Mouse (Mus musculus) liver, embryonic 13.5 days (tissue): ENCODE results near the gene Oxtr. TPM values are rescaled to one million over a fixed set of nuclear protein-coding genes. Genes with fewer than 3 reads are reported as not detected.
A peak's percentile ranks its signal among the peaks of the same experiment; 100 is the strongest.

ENCODE experiments used
- ATAC-seq: fragments of 200-750 bp; cut with Nextera tagmentation; 2 replicates; pipeline ENCODE4 v1.8.0; 2017; ENCODE audit warnings: low read depth, mild to moderate bottlenecking, moderate number of reproducible peaks, moderate library complexity
- DNase-seq: peaks from one replicate; pipeline ENCODE4 v3.0.0; 2022
- H3K27ac ChIP-seq: fragments of 300-500 bp; sonication (generic); 2 replicates; pipeline ENCODE4 v1.5.1; 2015; ENCODE audit warnings: moderate library complexity, mild to moderate bottlenecking, inconsistent platforms
- H3K27me3 ChIP-seq: fragments of 300-500 bp; sonication (generic); 2 replicates; pipeline ENCODE4 v1.6.1; 2015; ENCODE audit warnings: mild to moderate bottlenecking, inconsistent platforms
- H3K36me3 ChIP-seq: fragments of 300-500 bp; sonication (generic); 2 replicates; pipeline ENCODE4 v1.6.1; 2015; ENCODE audit warnings: mild to moderate bottlenecking, inconsistent platforms
- H3K4me1 ChIP-seq: fragments of 300-500 bp; sonication (generic); replicated peaks from 2 replicates; pipeline ENCODE4 v1.6.1; 2015; ENCODE audit warnings: inconsistent platforms
- H3K4me2 ChIP-seq: fragments of 300-500 bp; sonication (generic); 2 replicates; pipeline ENCODE4 v1.6.1; 2015; ENCODE audit warnings: inconsistent platforms, mild to moderate bottlenecking, moderate library complexity
- H3K4me3 ChIP-seq: fragments of 300-500 bp; sonication (generic); replicated peaks from 2 replicates; pipeline ENCODE4 v1.5.1; 2015; ENCODE audit warnings: mild to moderate bottlenecking, inconsistent platforms
- H3K9ac ChIP-seq: fragments of 300-500 bp; sonication (generic); 2 replicates; pipeline ENCODE4 v1.6.1; 2015; ENCODE audit warnings: mild to moderate bottlenecking, inconsistent platforms
- H3K9me3 ChIP-seq: fragments of 300-500 bp; sonication (generic); replicated peaks from 2 replicates; pipeline ENCODE4 v1.6.1; 2016; ENCODE audit warnings: inconsistent platforms
- WGBS: fragments of 180-500 bp; shearing (Covaris S2); methylation state at CpG from one replicate; pipeline ENCODE4 v1.1.7; 2015; ENCODE audit not compliant: insufficient replicate concordance; 5-methylcytosine and 5-hydroxymethylcytosine counted together
- polyA plus RNA-seq: library from polyadenylated mRNA; unstranded; fragments of >200 nt; fragmentation: Nextera tagmentation; extraction: Ambion mirVana; gene quantifications from 2 replicates; pipeline ENCODE4 v1.2.1, GENCODE M21; 2015

Gene Oxtr
- polyA plus RNA-seq, 1 experiment from 2014 or later: not detected

DNA sequence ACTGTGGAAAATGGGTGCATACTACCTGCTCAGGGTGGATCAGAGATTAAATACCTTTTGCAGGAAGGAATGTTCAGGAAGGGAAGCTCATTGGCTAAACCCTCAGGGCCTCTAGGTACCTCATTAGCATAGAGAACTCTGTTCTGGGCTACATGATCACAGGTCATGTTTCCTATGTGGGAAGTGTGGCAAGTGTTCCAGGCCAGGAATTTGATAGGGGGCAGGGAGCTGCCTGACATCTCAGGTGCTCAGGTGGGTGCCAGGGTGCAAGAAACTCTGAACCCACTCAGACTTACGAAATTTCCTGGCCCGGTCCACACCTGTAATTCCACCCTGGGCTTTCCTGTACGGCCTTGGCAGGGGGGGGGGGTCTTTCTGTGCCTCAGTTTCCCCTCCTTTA, 9.0 kb upstream of the Oxtr start:
- DNase-seq: no peak
- H3K4me1 ChIP-seq: no peaks in the 10 kb centered on the region
- no peak overlapping the region for H3K4me3 ChIP-seq
- no peak overlapping the region for H3K27ac ChIP-seq
- H3K9me3 ChIP-seq: no peaks in the 10 kb centered on the region
- no peak overlapping the region for H3K4me2 ChIP-seq
- WGBS: 59% methylated on average over 3 of the region's 3 CpGs
- H3K27me3 ChIP-seq: no peaks in the 10 kb centered on the region
- no peaks in the 10 kb centered on the region for H3K36me3 ChIP-seq
- no peak overlapping the region for H3K9ac ChIP-seq
- ATAC-seq: no peak

DNA sequence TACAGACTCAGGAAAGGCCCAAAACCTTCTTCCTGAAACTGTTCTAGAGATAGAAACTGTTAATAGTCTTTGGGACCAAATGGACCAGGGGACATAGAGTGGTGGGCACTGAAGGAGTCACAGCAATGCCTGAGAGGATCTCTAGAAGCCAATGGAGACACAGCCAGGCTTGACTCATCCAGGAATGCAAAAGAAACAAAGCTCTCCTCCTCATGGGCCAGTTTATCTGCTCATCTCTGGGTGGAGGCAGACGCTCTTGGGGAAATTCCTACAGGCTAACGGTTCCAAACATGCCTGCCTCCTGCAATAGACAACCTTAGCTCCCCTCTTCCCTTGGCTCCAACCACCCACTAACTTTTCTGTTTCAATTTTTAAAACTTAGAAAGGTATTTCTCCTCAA, 7.7 kb upstream of the Oxtr start:
- Histone ChIP-seq H3K4me1 (no peaks in the 10 kb centered on the region), H3K36me3 (no peaks in the 10 kb centered on the region), H3K27ac (no peak overlapping the region), H3K9me3 (no peaks in the 10 kb centered on the region), H3K9ac (no peak overlapping the region), H3K27me3 (no peaks in the 10 kb centered on the region), H3K4me2 (no peak overlapping the region), H3K4me3 (no peak overlapping the region)
- ATAC-seq (no peak), DNase-seq (no peak)
- WGBS: 25% methylated on average over 2 of the region's 2 CpGs

DNA sequence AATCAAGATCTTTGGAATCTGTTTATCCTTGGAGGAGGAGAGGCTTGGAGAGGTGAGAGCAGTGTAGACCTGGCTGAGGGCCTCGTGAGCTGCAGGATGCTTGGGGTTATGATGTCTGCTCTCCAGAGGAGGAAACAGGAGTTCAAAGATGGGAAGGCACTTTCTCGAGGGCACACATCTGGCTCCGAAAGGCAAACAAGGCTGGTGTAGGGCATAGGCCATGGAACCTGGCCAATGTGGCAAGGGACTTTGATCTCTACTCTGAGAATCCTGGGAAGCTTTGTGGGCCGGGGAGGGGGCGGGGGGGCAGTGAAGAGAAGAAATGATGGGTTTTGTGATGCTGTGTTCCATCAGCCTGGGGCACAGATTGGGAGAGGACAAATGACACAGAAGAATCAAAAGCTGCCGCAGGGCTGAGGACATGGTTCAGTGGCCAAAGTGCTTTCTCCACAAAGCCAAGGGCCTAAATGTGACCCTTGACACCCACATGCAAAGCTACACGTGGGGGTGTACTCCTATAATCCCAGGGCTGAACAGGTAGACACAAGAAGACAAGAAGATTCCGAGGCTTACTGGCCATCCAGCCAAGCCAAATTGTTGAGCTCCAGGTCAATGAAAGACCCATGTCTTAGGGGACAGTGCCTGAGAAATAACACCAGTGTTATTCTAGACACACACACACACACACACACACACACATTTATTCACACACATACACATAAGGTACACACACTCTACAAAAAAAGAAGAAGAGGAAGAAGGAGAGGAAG, 6.7 kb upstream of the Oxtr start:
- no peak for DNase-seq
- Histone ChIP-seq H3K27ac (no peak overlapping the region), H3K9ac (no peak overlapping the region), H3K4me3 (no peak overlapping the region), H3K36me3 (no peaks in the 10 kb centered on the region), H3K4me1 (no peaks in the 10 kb centered on the region), H3K4me2 (no peak overlapping the region), H3K27me3 (peaks cover 2% of the 10 kb centered on the region; the same call in 1 of the 2 replicates), H3K9me3 (no peaks in the 10 kb centered on the region)
- no peak for ATAC-seq
- WGBS: 56% methylated on average over 8 of the region's 8 CpGs

DNA sequence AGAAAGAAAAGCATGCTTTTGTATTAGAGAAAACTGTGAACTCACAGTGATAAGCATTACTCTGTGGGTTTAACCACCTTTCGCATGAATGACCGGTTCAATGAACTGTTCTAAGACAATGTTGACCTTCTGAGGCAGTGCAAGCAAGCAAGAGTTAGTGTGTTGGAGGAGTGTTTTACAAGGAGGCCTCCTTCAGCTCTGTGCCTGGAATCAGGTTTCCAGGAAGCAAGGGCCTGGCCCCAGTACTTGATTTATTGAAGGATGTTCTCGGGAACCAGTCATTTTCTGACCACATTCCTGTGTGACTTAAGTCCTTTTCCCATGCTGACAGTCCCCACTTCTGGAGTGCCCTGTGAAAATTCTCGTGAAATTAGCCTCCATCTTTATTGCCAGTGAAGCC, 5.5 kb upstream of the Oxtr start:
- Histone ChIP-seq H3K4me1 (no peaks in the 10 kb centered on the region), H3K9me3 (no peaks in the 10 kb centered on the region), H3K4me3 (no peak overlapping the region), H3K4me2 (no peak overlapping the region), H3K27ac (no peak overlapping the region), H3K27me3 (peaks cover 13% of the 10 kb centered on the region), H3K36me3 (no peaks in the 10 kb centered on the region), H3K9ac (no peak overlapping the region)
- ATAC-seq (no peak), DNase-seq (no peak)
- WGBS: 48% methylated on average over 4 of the region's 4 CpGs

DNA sequence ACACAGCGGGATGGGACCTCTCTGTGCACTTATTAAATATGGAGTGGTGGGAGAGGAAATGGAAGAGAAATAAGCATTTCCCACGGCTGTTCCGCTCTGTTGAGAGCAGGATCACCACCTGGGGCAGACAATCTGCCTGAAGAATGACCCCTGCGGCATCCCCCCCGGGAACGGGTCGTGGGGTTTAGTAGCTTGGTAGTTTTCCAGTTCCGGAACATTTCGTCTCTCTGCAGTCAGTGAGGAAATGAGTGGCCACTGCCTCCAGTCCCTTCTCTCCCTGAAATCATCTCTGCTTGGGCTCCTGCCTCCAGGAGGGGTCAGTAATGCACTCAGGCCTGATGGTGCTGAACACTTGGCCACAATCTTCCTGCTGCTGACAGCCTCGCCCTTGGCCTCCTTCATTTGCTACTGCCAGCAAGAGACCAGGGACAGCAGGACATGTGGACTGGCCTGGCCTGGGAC, 4.9 kb upstream of the Oxtr start:
- H3K9ac ChIP-seq: no peak overlapping the region
- ATAC-seq (no peak), DNase-seq (no peak)

DNA sequence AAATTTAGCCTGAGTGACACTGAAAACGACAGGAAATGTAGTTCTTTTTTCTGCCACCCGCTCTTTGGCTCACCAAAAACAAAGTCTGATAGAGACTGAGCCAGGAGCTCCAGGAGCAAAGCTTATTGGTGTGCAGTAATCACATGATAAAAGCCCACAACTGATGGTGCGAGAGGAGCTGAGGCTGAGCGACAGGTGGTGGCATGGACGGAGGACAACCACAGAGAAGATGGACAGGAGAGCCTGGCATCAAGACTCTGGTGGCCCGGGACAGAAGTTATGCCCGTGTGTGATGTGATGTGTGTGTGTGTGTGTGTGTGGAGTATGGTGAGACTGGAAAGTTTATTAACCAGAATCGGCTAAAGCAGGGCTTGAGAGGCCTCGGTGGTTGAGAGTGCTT, 3.6 kb upstream of the Oxtr start:
- Histone ChIP-seq H3K27me3 (peaks cover 31% of the 10 kb centered on the region), H3K27ac (no peak overlapping the region)
- ATAC-seq: no peak

More for the DNA sequence above, 4.9 kb upstream of the Oxtr start:
- no peaks in the 10 kb centered on the region for H3K9me3 ChIP-seq
- no peak overlapping the region for H3K4me2 ChIP-seq
- H3K36me3 ChIP-seq: no peaks in the 10 kb centered on the region
- H3K4me1 ChIP-seq: no peaks in the 10 kb centered on the region
- H3K27me3 ChIP-seq: peaks cover 18% of the 10 kb centered on the region
- 51% methylated on average over 10 of the region's 10 CpGs for WGBS
- no peak overlapping the region for H3K27ac ChIP-seq
- H3K4me3 ChIP-seq: no peak overlapping the region

DNA sequence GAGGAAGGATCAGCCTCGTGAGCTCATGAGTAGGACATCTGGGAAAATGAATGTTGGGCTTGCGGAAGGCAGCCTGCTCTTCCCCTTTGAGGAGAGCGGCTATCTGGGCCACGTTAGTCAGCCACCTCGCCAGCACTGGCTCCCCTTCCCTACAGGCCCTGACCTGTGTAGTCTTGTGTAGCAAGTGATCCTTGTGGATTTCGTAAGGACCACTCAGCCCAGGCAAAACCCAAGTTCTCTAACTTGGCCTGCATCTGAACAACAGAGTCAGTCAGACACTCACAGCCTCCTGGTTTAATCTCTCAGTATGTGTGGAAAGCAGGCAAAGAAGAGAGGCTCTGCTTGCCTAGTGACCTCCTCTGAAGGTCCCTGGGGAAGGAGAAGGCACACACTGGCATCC, 2.9 kb upstream of the Oxtr start:
- Histone ChIP-seq H3K4me3 (no peak overlapping the region), H3K4me1 (no peaks in the 10 kb centered on the region; the same call in 1 of the 2 replicates), H3K9ac (no peak overlapping the region), H3K27ac (no peak overlapping the region), H3K9me3 (no peaks in the 10 kb centered on the region), H3K27me3 (peaks cover 38% of the 10 kb centered on the region), H3K4me2 (no peak overlapping the region), H3K36me3 (no peaks in the 10 kb centered on the region)
- WGBS: 69% methylated on average over 6 of the region's 6 CpGs
- ATAC-seq (no peak), DNase-seq (no peak)

More for the DNA sequence above, 3.6 kb upstream of the Oxtr start:
- Histone ChIP-seq H3K9ac (no peak overlapping the region), H3K4me1 (no peaks in the 10 kb centered on the region; the same call in 1 of the 2 replicates), H3K36me3 (no peaks in the 10 kb centered on the region), H3K4me3 (no peak overlapping the region), H3K9me3 (no peaks in the 10 kb centered on the region), H3K4me2 (no peak overlapping the region)
- no peak for DNase-seq
- 63% methylated on average over 9 of the region's 9 CpGs for WGBS

DNA sequence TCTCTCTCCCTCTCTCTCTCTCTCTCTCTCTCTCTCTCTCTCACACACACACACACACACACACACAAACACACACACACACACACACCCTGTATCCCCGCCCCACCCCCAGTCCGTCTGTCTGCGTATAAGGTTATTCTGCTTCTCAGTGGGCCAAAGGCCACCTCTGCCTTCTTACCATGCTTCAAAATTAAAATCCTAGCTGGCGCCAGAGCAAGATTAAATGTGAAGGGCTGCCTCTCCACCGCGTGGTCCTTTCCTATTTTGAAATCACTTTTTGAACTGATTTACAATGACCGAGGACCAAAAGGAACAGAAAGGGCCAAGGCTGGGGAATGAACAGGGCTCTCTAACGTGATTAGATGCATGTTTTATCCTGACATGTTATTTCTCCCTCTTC, 1.8 kb upstream of the Oxtr start:
- no peak overlapping the region for H3K4me3 ChIP-seq
- H3K27me3 ChIP-seq: peaks cover 50% of the 10 kb centered on the region
- H3K9ac ChIP-seq: no peak overlapping the region
- H3K36me3 ChIP-seq: no peaks in the 10 kb centered on the region
- WGBS: 70% methylated on average over 8 of the region's 8 CpGs
- no peak for DNase-seq
- no peaks in the 10 kb centered on the region for H3K9me3 ChIP-seq
- no peak for ATAC-seq
- no peak overlapping the region for H3K27ac ChIP-seq
- no peak overlapping the region for H3K4me2 ChIP-seq
- no peaks in the 10 kb centered on the region; the same call in 1 of the 2 replicates for H3K4me1 ChIP-seq

DNA sequence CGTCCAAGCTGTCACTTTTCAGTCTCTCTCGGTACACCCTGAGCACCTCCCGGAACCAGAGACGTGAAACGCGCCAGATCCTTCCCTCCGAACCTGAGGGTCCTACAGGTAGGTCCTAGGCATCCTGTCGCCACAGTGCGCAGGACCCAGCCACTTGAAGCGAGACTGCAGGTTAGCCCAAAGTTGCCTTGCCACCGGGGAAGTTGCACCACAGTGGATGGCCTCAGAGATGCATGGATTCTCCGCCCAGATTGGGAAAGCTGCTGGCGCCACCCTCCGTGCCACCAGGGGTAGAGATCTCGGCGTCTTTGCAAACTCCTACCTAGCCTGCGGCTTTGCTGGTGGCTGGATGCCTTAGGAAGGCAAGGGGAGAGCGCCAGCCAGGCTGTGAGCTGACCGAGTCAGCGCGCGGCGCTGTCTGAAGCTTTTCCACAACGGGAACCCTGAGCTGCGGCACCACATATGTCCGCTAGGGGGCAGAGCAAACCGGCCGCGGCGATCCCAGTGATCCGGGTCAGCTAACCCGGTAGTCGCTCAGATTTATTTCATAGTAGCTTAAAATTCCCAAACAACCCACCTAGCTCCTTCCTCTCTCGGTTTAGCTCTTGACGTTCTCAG, 991 bp upstream of the Oxtr start:
- Histone ChIP-seq H3K4me3 (peak overlapping the region; percentile 34), H3K9ac (no peak overlapping the region)

DNA sequence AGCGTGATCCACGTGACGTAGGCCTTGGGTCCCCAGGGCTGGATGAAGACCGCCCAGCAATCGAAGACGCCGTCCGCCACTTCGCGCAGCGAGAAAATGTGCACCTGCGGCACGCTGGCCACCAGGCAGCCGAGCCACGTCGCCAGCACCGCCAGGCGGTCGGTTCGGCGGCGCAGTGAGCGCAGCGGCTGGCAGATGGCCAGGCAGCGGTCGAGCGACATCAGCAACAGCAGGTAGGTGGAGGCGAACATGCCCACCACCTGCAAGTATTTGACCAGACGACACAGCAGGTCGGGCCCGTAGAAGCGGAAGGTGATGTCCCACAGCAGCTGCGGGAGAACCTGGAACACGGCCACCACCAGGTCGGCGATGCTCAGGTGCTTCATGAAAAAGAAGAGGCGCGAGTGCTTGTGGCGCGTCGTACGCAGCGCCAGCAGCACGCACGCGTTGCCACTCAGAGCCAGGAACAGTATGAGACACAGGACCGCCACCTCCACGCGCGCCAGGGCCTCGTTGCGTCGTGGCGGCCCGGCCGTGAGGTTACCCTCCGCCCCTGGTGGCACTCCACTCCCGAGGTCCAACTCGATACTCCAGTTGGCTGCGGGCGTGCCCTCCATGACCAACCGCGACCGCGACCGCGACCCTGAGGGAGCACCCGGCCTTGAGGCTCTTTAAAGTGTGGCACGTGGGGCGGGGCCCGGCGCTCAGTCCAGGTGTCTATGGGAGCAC, 398 bp downstream of the Oxtr start:
- H3K4me2 ChIP-seq: peak overlapping the region; percentile 32; the same call in 1 of the 2 replicates
- peak overlapping the region; percentile 21 for H3K4me3 ChIP-seq
- WGBS: 7% methylated on average over 72 of the region's 72 CpGs
- no peak overlapping the region for H3K27ac ChIP-seq
- peaks cover 51% of the 10 kb centered on the region for H3K27me3 ChIP-seq
- H3K9me3 ChIP-seq: no peaks in the 10 kb centered on the region
- H3K36me3 ChIP-seq: no peaks in the 10 kb centered on the region
- no peaks in the 10 kb centered on the region; the same call in 1 of the 2 replicates for H3K4me1 ChIP-seq
- H3K9ac ChIP-seq: no peak overlapping the region
- DNase-seq (no peak), ATAC-seq (0 out of 2 replicates have a peak, but pooled peaks have one; percentile 23)

More for the DNA sequence above, 991 bp upstream of the Oxtr start:
- Histone ChIP-seq H3K36me3 (no peaks in the 10 kb centered on the region), H3K4me2 (peak overlapping the region; percentile 56), H3K27me3 (peaks cover 51% of the 10 kb centered on the region), H3K4me1 (no peaks in the 10 kb centered on the region; the same call in 1 of the 2 replicates), H3K27ac (no peak overlapping the region), H3K9me3 (no peaks in the 10 kb centered on the region)
- WGBS: 1% methylated on average over 35 of the region's 35 CpGs
- ATAC-seq (no peak), DNase-seq (peak; percentile 27)

DNA sequence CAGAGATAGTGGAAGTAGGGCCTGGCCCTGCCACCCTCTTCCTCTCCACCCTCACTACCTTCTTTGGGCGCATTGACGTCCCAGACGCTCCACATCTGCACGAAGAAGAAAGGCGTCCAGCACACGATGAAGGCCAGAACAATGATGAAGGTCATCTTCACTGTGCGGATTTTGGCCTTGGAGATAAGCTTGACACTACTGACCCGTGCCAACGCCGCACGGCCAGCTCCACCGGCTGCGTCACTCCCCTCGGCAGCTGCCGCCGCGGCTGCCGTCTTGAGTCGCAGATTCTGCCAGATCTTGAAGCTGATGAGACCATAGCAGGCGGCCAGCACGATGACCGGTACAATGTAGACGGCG, 942 bp downstream of the Oxtr start:
- DNase-seq (no peak), ATAC-seq (no peak)
- WGBS: 31% methylated on average over 24 of the region's 24 CpGs
- Histone ChIP-seq H3K9me3 (no peaks in the 10 kb centered on the region), H3K4me2 (peak overlapping the region; percentile 29; the same call in 1 of the 2 replicates), H3K4me3 (peak overlapping the region; percentile 21; the same call in 1 of the 2 replicates), H3K27ac (no peak overlapping the region), H3K9ac (no peak overlapping the region), H3K36me3 (no peaks in the 10 kb centered on the region), H3K27me3 (peaks cover 51% of the 10 kb centered on the region), H3K4me1 (no peaks in the 10 kb centered on the region; the same call in 1 of the 2 replicates)
